Mouse (Mus musculus) kidney, adult 2 months (tissue): Measurements from ENCODE around the gene Mprip. TPM values are rescaled to one million over a fixed set of nuclear protein-coding genes. Genes with fewer than 3 reads are reported as not detected.

Source experiments
- DNase-seq: peaks from one replicate; pipeline ENCODE4 v3.0.0; 2021
- H3K27ac ChIP-seq: fragments of 200-500 bp; 2 replicates; pipeline ENCODE4 v1.5.1; 2012; ENCODE audit warnings: low read depth, low read length, control low read depth, inconsistent platforms; ENCODE audit not compliant: insufficient read depth
- H3K27me3 ChIP-seq: fragments of 200-500 bp; replicated peaks from 2 replicates; pipeline ENCODE4 v1.6.1; 2012; ENCODE audit warnings: mild to moderate bottlenecking, moderate library complexity, low read length, inconsistent platforms; ENCODE audit not compliant: control insufficient read depth, insufficient read depth
- H3K36me3 ChIP-seq: fragments of 200-500 bp; 2 replicates; pipeline ENCODE4 v1.6.1; 2012; ENCODE audit warnings: mild to moderate bottlenecking, moderate library complexity, low read length, inconsistent platforms; ENCODE audit not compliant: control insufficient read depth, insufficient read depth
- H3K4me1 ChIP-seq: fragments of 200-500 bp; 2 replicates; pipeline ENCODE4 v1.6.1; 2011; ENCODE audit warnings: low read length; ENCODE audit not compliant: control insufficient read depth, insufficient read depth
- H3K4me3 ChIP-seq: fragments of 200-500 bp; 2 replicates; pipeline ENCODE4 v1.5.1; 2011; ENCODE audit warnings: mild to moderate bottlenecking, low read depth, low read length, control low read depth; ENCODE audit not compliant: insufficient read depth
- CTCF ChIP-seq: fragments of 200-500 bp; conservative IDR thresholded peaks from 2 replicates; pipeline ENCODE4 v1.5.1; 2011; ENCODE audit warnings: low read depth, mild to moderate bottlenecking, control low read depth, low read length, moderate library complexity, mixed read lengths; ENCODE audit not compliant: insufficient read depth, insufficient read length
- POLR2A ChIP-seq: fragments of 200-500 bp; IDR thresholded peaks from one replicate; pipeline ENCODE4 v1.6.1; 2011; ENCODE audit warnings: low read depth, low read length, control low read depth
- WGBS: fragments of 180-500 bp; shearing (Covaris S2); methylation state at CpG from one replicate; pipeline ENCODE4 v1.1.7; 2018; 5-methylcytosine and 5-hydroxymethylcytosine counted together
- polyA plus RNA-seq: library from polyadenylated mRNA; depleted of rRNA; stranded (reverse); fragments of >200 nt; gene quantifications from 2 replicates; pipeline ENCODE4 v1.2.3, GENCODE M21; 2012

Mprip gene
- polyA plus RNA-seq, 1 experiment = 115 TPM

GRCm38 (mm10) chr11:59744374-59744773, 83.3 kb downstream of the Mprip start:
- no peak for DNase-seq
- 89% methylated on average over 4 of the region's 4 CpGs for WGBS
- no peaks in the 10 kb centered on the region; the same call in 1 of the 2 replicates for H3K36me3 ChIP-seq

GRCm38 (mm10) chr11:59745851-59746250, 84.7 kb downstream of the Mprip start:
- 79% methylated on average over 5 of the region's 5 CpGs for WGBS
- DNase-seq = no peak
- Histone ChIP-seq H3K27me3 (no peaks in the 10 kb centered on the region), H3K4me1 (no peaks in the 10 kb centered on the region), H3K36me3 (no peaks in the 10 kb centered on the region; the same call in 1 of the 2 replicates), H3K27ac (no peak overlapping the region), H3K4me3 (no peak overlapping the region)
- TF ChIP-seq CTCF = no peak
- no peak for TF ChIP-seq POLR2A

More at GRCm38 (mm10) chr11:59744374-59744773, 83.3 kb downstream of the Mprip start:
- Histone ChIP-seq H3K27me3 (no peaks in the 10 kb centered on the region), H3K27ac (no peak overlapping the region), H3K4me3 (no peak overlapping the region), H3K4me1 (no peaks in the 10 kb centered on the region)
- TF ChIP-seq POLR2A (no peak), CTCF (no peak)

DNA sequence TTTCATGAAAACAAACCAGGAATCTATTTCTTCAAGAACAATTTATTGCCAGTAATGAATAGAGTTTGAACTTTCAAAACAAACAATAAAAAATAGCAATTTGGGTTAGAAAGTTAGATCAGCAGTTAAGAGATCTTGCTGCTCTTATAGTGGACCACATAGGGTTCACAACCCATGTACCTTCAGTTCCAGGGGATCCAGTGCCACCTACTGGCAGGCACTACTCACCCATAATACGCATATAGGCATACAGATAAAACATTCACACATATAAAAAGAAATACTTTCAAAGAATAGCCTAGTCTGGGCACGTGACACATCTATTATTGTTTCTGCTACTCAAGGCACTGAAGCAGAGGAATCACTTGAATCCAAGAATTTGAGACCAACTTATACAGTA, 85.5 kb downstream of the Mprip start:
- TF ChIP-seq CTCF (peak; percentile 84), POLR2A (no peak)
- WGBS = 77% methylated on average over 2 of the region's 2 CpGs
- no peaks in the 10 kb centered on the region for H3K27me3 ChIP-seq
- H3K4me1 ChIP-seq = no peaks in the 10 kb centered on the region
- no peak overlapping the region for H3K27ac ChIP-seq
- H3K36me3 ChIP-seq = peaks cover 1% of the 10 kb centered on the region
- peak; percentile 68 for DNase-seq
- H3K4me3 ChIP-seq = no peak overlapping the region

GRCm38 (mm10) chr11:59749050-59749449, 87.9 kb downstream of the Mprip start:
- no peak for DNase-seq
- TF ChIP-seq CTCF (no peak), POLR2A (no peak)
- H3K36me3 ChIP-seq = peaks cover 6% of the 10 kb centered on the region
- H3K27ac ChIP-seq = no peak overlapping the region
- H3K4me3 ChIP-seq = no peak overlapping the region
- no peaks in the 10 kb centered on the region for H3K27me3 ChIP-seq
- H3K4me1 ChIP-seq = no peaks in the 10 kb centered on the region
- WGBS = 96% methylated on average over 3 of the region's 3 CpGs

- no peak for TF ChIP-seq CTCF
- no peak for TF ChIP-seq POLR2A
- no peak for DNase-seq
- no peak overlapping the region for H3K4me3 ChIP-seq
- WGBS = 92% methylated on average over 6 of the region's 6 CpGs
- H3K27me3 ChIP-seq = no peaks in the 10 kb centered on the region
- peaks cover 6% of the 10 kb centered on the region for H3K36me3 ChIP-seq
- no peak overlapping the region for H3K27ac ChIP-seq
- no peaks in the 10 kb centered on the region for H3K4me1 ChIP-seq
Observed at GRCm38 (mm10) chr11:59754504-59754903, 93.4 kb downstream of the Mprip start.

- H3K4me3 ChIP-seq = no peak overlapping the region
- WGBS = 90% methylated on average over 4 of the region's 4 CpGs
- no peaks in the 10 kb centered on the region for H3K4me1 ChIP-seq
- no peak for DNase-seq
- TF ChIP-seq CTCF = no peak
- TF ChIP-seq POLR2A = no peak
- H3K27me3 ChIP-seq = no peaks in the 10 kb centered on the region
- H3K36me3 ChIP-seq = peaks cover 4% of the 10 kb centered on the region
- no peak overlapping the region for H3K27ac ChIP-seq
Observed at GRCm38 (mm10) chr11:59756351-59756750, 95.2 kb downstream of the Mprip start.

DNA sequence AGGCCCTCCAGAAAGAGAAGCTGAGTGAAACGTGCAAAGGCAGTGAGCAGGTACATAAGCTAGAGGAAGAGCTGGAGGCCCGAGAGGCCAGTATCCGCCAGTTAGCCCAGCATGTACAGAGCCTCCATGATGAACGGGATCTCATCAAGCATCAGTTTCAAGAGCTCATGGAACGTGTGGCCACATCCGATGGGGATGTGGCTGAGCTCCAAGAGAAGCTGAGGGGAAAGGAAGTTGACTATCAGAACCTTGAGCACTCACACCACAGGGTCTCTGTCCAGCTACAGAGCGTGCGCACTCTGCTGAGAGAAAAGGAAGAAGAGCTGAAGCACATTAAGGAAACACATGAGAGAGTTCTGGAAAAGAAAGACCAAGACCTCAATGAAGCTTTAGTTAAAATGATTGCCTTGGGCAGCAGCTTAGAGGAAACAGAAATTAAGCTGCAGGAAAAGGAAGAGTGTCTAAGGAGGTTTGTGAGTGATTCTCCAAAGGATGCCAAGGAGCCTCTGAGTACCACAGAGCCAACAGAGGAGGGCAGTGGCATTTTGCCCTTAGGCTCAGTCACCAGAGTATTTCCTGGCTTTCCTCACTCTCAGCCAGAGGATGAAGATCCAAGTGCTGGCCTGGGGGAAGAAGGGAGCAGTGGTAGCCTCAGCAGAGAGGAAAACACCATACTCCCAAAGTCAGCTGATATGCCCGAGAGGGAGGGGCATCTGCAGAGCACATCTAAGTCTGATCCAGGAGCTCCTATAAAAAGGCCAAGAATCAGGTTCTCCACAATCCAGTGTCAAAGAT, 97.3 kb downstream of the Mprip start:
- no peak overlapping the region for H3K4me3 ChIP-seq
- WGBS = 66% methylated on average over 9 of the region's 9 CpGs
- no peaks in the 10 kb centered on the region for H3K4me1 ChIP-seq
- H3K27ac ChIP-seq = no peak overlapping the region
- no peaks in the 10 kb centered on the region; the same call in 1 of the 2 replicates for H3K36me3 ChIP-seq
- no peaks in the 10 kb centered on the region for H3K27me3 ChIP-seq
- no peak for DNase-seq
- TF ChIP-seq CTCF (no peak), POLR2A (no peak)
